Mouse (Mus musculus) c-Kit-positive CD71-positive TER-119-positive erythroid progenitor cells, embryonic 14.5 days (primary cell): Measurements from ENCODE around the gene Rasgrp4.
A peak's percentile ranks its signal among the peaks of the same experiment; 100 is the strongest.
"Not testable (repeated sequence)": the region's sequence is repeated elsewhere in the genome, so short reads cannot be mapped to it uniquely, and the experiment has no call there.

Experiments used
- DNase-seq: peaks from one replicate; pipeline ENCODE4 v3.0.0-alpha.2; 2013; ENCODE audit warnings: low spot score

Rasgrp4 gene

DNA sequence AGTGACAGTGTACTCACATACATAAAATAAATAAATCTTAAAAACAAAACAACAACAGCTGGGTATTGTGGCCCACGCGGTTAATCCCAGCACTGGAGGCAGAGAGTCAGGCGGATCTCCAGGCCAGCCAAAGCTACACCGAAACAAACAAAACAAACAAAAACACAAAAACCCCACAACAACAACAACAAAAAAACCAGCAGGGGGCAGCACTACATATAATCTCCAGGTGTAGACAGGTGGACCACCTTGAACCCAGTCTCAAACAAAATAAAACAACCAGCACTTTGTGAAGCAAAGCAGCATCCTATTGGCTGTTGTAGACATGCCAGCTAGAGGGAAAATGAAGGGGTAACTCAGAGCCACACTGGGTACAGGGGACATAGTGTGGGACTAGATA lies 43.5 kb downstream of the Rasgrp4 start:
- DNase-seq, result peak; percentile 26

- DNase-seq, result peak; percentile 34
Observed at GRCm38 (mm10) chr7:29179323-29179722, 44.7 kb downstream of the Rasgrp4 start.

GRCm38 (mm10) chr7:29180077-29180853 lies 45.6 kb downstream of the Rasgrp4 start, which contains the start of gene Psmd8:
Gene Psmd8, minus strand, starts transcription at chr7:29180701.
- DNase-seq, result peak; percentile 95

DNA sequence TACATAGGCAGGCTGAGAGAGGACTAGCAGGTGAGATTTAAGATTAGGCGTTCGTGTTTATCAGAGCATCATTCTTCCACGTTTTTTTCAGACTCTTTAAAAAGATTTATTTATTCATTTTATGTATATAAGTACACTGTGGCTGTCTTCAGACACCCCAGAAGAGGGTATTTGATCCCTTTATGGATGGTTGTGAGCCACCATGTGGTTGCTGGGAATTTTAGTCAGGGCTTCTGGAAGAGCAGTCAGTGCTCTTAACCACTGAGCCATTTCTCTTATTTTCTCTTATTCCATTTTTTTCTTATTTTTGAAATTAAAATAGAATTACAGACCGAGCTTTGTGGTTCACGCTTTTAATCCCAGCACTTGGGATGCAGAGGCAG lies 46.2 kb downstream of the Rasgrp4 start:
- no peak for DNase-seq

GRCm38 (mm10) chr7:29181323-29181722 lies 46.7 kb downstream of the Rasgrp4 start:
- DNase-seq, result not testable (repeated sequence)

GRCm38 (mm10) chr7:29194230-29194629 lies 59.6 kb downstream of the Rasgrp4 start:
- not testable (repeated sequence) for DNase-seq

DNA sequence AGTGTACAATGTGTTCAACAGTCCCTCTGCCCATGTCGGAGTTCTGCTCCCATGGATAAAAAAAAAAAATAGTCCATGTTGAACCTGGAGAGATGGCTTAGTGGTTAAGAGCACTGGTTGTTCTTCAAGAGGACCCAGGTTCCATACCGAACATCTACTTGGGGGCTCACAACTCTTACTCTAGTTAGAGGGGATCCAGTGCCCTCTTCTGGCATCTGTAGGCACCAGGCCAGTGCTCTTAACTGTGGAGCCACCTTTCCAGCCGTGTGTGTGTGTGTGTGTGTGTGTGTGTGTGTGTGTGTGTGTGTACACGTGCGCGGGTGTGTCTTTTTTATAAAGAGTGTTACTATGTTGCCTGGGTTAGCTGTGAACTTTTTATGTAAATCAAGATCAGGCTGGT lies 67.9 kb downstream of the Rasgrp4 start:
- no peak for DNase-seq
